22 mouse cellular contexts compared by ENCODE assay signal in genomic region chr12:103059321-103060053, GRCm38 (mm10).
DNase-seq lines count a peak whose midpoint lies in the region; TF ChIP-seq lines count a peak whose summit lies in the region.
"Had no signal": no experiment of that assay in that cellular context is flagged by ENCODE, and none has a peak within 500 bp of the region (broad histone marks: within the 10 kb centered on the region; RNA-seq: fewer than 3 reads in every experiment).

No protein-coding gene starts in this region.

- no peaks in the 10 kb centered on the region for H3K27me3 ChIP-seq in testis, adult 2 months (ENCODE audit: control insufficient read depth, insufficient read depth, low read length)
- H3K27me3 ChIP-seq: heart, embryonic 15.5 days; limb, embryonic 13.5 days; liver, embryonic 13.5 days; stomach, embryonic 15.5 days had no signal

- no peak; the same call in 1 of the 2 replicates for TF ChIP-seq POLR2A in testis, adult 2 months (IDR thresholded peaks at IDR 0.05; ENCODE audit: control insufficient read depth, low read depth, low read length)

- H3K36me3 ChIP-seq in testis, adult 2 months (ENCODE audit: control insufficient read depth, insufficient read depth, low read length), result no peaks in the 10 kb centered on the region
- H3K36me3 ChIP-seq: forebrain, embryonic 10.5 days; heart, embryonic 15.5 days; limb, embryonic 13.5 days; liver, embryonic 13.5 days; stomach, embryonic 15.5 days had no signal

- intact Hi-C loops in heart, postnatal 25 days (cut with DNase I), result loop anchor here (5.0 kb wide), 1 partner anchor 172 kb away; no protein-coding TSS in a partner anchor

- H3K4me3 ChIP-seq in layer of hippocampus, adult 2 months, result no peak overlapping the region
- peak overlapping the region; percentile 63 for H3K4me3 ChIP-seq in testis, adult 2 months (ENCODE audit: control insufficient read depth, low read depth, low read length)
- H3K4me3 ChIP-seq: forebrain, embryonic 10.5 days; gastrocnemius, adult 2 months; heart, embryonic 15.5 days; limb, embryonic 13.5 days; liver, embryonic 13.5 days; myocyte; stomach, embryonic 15.5 days had no signal

- peaks cover 2% of the 10 kb centered on the region for H3K4me1 ChIP-seq in testis, adult 2 months (ENCODE audit: control insufficient read depth, insufficient read depth, low read length)
- H3K4me1 ChIP-seq: heart, embryonic 15.5 days; limb, embryonic 13.5 days; liver, embryonic 13.5 days; stomach, embryonic 15.5 days had no signal

- DNase-seq in heart, adult 11 months, result peak; percentile 80
- no peak for DNase-seq in heart, postnatal 25 days (ENCODE audit: low spot score)
- DNase-seq in layer of hippocampus, adult 2 months (ENCODE audit: low spot score in 2 of 2), result no peak
- DNase-seq in layer of hippocampus, adult 18-20 months (ENCODE audit: low spot score in 2 of 2), result no peak
- DNase-seq in testis, postnatal 10 days (ENCODE audit: low spot score), result no peak
- DNase-seq in natural killer cell, adult 2 months (ENCODE audit: low spot score in 2 of 2), result peak; percentile 11 to 33
- DNase-seq in frontal cortex, postnatal 14 days (ENCODE audit: low spot score in 2 of 2), result no peak
- DNase-seq: cerebellum, adult 11-12 months; cerebellum, postnatal 14 days; gastrocnemius, adult 2 months; heart, postnatal 4 days; kidney, adult 8-10 months; liver, embryonic 13.5 days; thymus, adult 2 months; thymus, postnatal 4 days had no signal

- TF ChIP-seq CTCF in layer of hippocampus, adult 2 months (conservative IDR thresholded peaks at IDR 0.05), result no peak
- TF ChIP-seq CTCF in testis, adult 2 months (IDR thresholded peaks at IDR 0.05; ENCODE audit: control insufficient read depth, insufficient read depth, insufficient replicate concordance, low read depth, low read length), result no peak

- 0 out of 2 replicates have a peak overlapping the region, but pooled peaks have one; percentile 56 for H3K27ac ChIP-seq in layer of hippocampus, adult 2 months
- no peak overlapping the region for H3K27ac ChIP-seq in testis, adult 2 months (ENCODE audit: control insufficient read depth, insufficient read depth, low read depth, low read length)
- H3K27ac ChIP-seq: forebrain, embryonic 10.5 days; gastrocnemius, adult 2 months; heart, embryonic 15.5 days; hindbrain, embryonic 14.5 days; limb, embryonic 13.5 days; liver, embryonic 13.5 days; stomach, embryonic 15.5 days had no signal

Comparison
In these comparisons a context has a peak if more than half of its experiments do, and no peak if none do; other contexts are left out.
1. DNase-seq: peak in heart, adult 11 months (single experiment) and natural killer cell, adult 2 months (2 of 2); none in heart, postnatal 25 days (single experiment), layer of hippocampus, adult 2 months (0 of 2), layer of hippocampus, adult 18-20 months (0 of 2), testis, postnatal 10 days (single experiment) and frontal cortex, postnatal 14 days (0 of 2).